Mouse (Mus musculus) lung, postnatal 0 days (tissue): ENCODE data around the gene Kyat3.

Source experiments
- CTCF ChIP-seq: IDR thresholded peaks from 2 replicates; pipeline ENCODE4 v1.5.1; 2016; ENCODE audit warnings: antibody characterized with exemption, mild to moderate bottlenecking
- EP300 ChIP-seq: IDR thresholded peaks from 2 replicates; pipeline ENCODE4 v1.6.1; 2016; ENCODE audit warnings: antibody characterized with exemption, mild to moderate bottlenecking, control low read depth

DNA sequence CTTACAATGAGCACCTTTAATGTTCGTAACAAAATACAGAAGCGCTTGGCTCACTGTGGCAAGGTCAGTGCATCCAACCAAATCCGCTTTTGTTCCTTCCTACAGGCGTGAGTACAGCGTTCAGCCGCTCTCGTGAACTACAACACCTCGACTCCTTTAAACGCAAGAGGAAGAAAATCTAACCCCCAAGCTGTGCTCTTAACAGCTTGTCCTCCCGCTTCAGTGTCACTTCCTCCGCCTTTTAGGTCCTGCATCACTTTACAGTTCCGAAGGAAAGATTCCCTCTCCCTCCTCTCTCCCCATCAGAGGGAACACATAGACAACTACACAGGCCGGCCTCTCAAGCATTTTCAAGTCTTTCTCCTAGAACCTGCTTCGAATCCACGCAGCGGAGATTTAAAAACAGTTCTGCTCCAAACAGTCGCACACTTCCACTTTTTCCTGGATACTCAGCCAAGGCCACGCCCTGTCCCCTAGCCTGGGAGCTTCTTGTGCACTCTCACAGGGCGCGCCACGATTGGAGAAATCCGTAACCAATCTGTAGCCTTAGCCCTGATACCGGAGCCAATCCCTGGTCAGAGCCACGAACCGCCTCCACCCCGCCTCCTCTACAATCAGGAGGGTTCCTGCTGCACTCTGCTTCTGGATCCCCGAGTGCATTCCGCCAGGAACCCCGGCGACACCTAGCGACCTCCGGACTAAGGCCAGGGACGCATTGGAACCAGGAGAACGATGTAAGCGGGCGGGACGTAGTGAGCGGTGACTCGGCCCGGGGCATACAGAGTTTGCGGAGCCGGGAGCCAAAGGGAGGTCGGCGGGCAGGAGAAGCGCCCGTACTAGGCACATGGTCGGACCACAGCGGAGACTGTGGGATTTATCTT is at the start of gene Kyat3:
- TF ChIP-seq CTCF (peak; percentile 72), EP300 (peak; percentile 84)
